Mouse (Mus musculus): ENCODE data around the gene Hoxa2.

DNA sequence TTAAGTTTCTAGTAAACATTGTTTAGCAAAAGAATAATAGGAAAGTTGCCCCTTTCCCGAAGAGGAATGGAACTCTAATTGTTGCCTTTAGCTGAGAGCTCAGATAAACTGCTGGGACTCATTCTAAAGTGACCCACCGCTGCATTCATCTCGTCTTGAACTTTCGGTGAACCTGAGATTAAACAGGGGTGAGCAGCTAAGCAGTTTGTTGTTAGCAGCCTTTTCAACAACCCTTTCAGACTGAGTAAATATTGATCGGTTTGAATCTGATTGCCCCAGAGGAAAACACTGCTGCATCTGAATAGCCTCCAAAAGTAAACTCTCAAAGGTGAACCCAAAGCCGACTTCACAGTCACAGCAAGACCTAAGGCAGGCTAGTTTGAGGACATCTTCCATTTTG is 11.4 kb downstream of the Hoxa2 start:
- no peak for TF ChIP-seq CTCF (IDR thresholded peaks at IDR 0.05; ENCODE audit: low read depth, low read length)
- no peak for TF ChIP-seq GATA1 (IDR thresholded peaks at IDR 0.05; ENCODE audit: borderline replicate concordance, low read length)
- no peak for TF ChIP-seq TAL1 (conservative IDR thresholded peaks at IDR 0.05; ENCODE audit: low read depth, low read length)
- no peak for TF ChIP-seq POLR2AphosphoS5 (IDR thresholded peaks at IDR 0.05; ENCODE audit: insufficient replicate concordance, low read depth, low read length)

All from G1E (cell line).